Mouse (Mus musculus) cerebellum, adult 18-20 months (tissue): ENCODE data around the gene Rnf41.
A peak's percentile ranks its signal among the peaks of the same experiment; 100 is the strongest.

Source experiments
- DNase-seq, 2 experiments: peaks; one replicate each; pipeline ENCODE4 v3.0.0; 2021

Gene Rnf41

DNA sequence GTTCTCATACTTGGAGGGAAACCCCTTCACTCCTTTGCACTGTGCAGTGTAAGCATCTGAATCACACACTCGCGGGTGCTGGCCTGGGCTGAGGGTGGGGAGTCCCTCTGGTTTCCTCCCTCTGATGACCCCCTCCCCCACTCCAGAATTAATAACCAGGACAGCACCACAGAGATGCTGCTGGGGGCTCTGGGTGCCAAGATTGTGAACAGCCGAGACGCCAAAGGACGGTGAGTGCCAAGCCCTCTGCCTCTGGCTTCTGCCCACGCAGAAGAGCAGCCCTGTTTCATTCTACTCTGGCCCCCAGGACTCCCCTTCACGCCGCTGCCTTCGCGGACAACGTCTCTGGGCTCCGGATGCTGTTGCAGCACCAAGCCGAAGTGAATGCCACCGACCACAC lies 22.5 kb upstream of the Rnf41 start:
- DNase-seq, result peak in 1 of 2 experiments; percentile 26

DNA sequence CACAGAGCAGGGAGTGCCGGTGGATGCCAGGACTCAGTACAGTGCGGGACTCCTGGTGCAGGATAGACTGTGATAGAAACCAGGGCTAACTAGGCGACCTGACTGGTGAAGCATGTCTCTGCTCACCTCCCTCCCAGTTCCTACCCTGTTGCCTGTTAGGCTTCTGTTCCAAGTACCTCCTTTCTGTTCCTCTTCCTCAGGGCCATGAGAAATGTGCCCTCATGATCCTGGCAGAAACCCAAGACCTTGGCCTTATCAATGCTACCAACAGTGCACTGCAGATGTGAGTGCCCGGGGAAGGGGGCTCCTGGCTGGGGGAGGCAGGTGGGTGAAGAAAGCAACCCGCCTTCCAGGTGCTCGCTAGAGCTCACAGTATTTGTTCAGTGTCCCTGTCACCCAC lies 21.9 kb upstream of the Rnf41 start:
- no peak for DNase-seq

DNA sequence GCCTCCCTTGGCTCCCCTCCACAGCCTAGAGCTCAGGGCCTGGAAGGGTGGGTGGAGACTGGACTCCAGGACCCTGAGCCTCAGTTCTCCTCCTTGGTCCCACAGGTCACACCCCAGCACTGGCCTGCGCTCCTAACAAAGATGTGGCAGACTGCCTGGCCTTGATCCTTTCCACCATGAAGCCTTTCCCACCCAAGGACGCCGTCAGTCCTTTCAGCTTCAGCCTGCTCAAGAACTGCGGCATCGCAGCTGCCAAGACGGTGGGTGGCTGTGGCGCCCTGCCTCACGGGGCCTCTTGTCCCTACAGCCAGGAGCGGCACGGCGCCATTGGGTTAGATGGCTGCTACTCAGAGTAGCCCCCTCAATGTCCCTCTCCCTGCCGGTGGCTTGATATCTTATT lies 21.1 kb upstream of the Rnf41 start:
- DNase-seq, result no peak

DNA sequence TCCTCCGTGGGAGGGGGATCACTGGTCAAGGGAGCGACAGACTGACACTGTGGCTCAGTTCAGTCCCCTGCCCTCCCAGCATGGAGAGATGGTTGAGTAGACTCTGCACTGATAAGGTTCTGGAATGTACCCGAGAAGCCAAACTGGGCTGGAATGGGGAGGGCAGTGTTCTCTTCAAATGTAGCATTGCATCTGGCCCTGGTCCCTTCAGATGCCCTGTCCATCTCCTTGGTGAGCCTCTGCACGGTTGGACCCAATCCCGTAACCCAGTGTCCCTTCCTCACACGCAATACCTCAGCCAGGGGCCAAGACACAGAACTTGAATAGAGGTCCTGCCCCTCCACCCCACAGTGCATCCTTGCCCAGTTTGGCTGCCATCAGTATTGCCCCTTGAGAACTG lies 19.6 kb upstream of the Rnf41 start:
- DNase-seq, result no peak

DNA sequence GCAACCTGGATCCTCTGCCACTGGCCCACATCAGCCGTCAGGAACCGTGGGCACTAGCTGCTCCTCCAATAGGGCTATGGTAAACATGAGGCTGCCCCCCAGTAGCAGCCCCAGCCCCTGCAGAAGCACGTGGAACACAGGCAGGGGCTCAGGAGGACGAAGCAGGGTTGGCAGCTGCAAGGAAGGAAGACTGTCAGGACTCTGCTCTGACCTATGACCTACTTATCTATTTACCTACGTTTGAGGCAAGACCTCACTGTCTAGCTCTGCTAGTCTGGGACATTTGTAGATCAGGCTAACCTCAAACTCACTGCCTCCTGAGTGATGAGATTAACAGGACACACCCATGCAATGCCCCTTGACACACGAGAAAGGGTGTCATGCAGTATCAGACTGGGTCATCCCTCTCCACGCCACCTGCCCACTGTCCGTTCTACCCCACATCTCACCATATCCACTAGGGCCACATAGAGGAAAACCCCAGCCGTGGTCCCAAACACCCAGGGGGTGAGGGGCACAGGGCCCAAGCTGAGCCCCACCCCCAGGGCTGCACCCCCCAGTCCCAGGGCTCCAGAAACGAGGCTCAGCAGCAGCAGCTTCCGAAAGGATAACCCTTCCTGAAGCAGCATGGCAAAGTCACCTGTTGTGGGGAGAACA lies 15.3 kb upstream of the Rnf41 start:
- no peak for DNase-seq

DNA sequence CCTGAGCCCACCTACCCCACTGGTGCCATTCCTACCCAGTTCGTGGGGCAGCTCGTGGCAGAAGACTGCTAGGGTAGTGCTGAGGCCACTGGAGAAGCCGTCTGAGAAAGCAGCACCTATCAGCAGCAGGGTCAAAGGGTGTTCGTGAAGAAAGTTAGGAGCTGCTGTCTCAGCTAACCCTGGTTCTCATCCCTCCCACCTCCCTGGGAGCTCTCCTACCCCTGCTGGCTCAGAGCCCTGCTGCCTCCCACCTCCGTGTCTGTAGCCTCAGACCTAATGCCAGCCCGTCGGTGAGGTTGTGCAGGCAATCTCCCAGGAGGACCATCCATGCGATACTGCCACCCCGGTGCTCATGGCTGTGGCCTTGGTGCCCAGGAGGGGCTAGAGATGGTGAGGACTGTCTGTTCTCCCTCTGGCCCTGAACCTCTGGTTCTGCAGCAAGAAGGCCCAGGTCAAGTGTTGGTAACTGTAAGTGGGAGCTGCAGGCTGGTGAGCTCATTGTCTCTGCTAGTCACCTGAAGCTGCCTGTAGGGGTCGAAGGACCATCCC lies 14.7 kb upstream of the Rnf41 start:
- DNase-seq, result no peak

DNA sequence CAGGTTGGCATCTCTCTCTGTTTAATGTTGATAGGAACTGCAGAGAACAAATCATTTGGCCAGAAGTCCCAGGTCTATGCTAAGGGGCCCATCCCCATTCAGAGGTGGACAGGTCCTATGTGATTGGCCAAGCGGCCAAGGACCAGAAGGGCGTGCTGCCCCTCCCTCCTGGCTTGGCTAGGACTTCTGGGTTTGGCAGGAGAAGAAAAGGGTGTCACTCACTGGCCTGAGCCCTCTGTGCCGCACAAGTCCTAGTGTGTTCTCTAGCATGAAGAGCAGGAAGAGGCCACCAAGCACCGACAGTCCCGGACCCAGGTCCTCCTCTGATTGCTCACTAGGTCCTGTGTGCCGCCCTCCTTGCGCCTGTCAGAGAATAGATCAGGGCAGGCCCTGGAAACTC lies 14.0 kb upstream of the Rnf41 start:
- peak; percentile 59 to 68 for DNase-seq

DNA sequence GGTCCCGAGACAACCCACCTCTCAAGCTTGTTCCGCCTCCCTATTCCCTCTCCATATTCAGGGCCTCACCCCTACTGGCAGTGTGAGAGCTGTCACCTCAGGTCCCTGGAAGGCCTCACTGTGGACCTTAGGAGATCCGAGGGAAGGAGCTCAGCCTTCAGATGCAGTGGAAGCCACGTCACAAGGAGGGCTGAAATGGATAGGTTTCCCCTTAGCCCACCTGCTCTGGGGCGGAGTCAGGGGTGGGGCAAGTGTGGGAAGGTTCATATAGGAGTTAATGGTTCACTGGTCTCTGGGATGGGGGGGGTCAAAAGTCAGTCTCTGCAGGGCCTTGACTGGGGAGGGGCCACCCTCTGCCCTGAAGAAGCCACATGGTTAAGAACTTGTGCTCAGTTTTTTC lies 11.1 kb upstream of the Rnf41 start:
- no peak for DNase-seq

DNA sequence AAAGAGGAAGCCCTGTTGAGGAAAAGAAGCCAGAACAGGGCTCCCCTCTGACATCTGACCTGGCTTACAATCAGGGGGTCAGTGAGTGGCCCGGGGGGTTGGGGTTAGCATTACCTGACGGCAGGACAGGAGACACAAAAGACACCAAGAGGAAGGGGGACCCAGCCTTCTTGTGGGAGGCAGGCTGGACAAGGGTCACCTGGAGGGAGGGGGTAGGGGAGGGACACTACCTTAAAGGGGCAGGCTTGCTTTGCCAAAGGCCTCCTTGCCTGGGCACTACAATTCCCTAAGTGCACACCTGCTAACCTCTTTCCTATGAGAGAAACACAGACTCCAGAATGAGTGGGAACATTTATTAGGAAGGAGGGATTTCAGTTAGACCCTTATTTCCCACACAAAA lies 10.4 kb upstream of the Rnf41 start, which contains the start of gene Slc39a5:
TSS of gene Slc39a5 (minus strand) at position 174 of the 400 bp plus-strand sequence.
- DNase-seq, result no peak

DNA sequence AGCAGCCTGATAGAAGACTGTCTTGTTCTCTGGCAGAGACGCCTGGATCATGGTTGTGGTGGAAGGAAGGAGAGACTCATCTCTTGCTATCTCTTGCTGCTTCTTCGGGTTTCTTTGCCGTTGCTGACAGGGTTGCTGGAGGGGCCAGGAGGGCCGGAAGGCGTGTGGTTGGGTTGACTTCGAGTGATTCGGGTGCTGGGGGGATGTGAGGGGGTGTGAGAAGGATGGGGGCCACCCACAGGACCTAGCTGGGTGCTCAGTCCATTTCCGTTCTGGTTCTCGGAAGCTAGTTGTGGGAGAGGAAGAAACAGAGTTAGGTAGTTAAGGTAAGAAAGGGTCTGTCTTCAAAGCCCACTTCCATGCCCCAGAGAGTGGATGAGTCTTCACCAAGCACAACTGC lies 9.8 kb upstream of the Rnf41 start:
- DNase-seq, result no peak

DNA sequence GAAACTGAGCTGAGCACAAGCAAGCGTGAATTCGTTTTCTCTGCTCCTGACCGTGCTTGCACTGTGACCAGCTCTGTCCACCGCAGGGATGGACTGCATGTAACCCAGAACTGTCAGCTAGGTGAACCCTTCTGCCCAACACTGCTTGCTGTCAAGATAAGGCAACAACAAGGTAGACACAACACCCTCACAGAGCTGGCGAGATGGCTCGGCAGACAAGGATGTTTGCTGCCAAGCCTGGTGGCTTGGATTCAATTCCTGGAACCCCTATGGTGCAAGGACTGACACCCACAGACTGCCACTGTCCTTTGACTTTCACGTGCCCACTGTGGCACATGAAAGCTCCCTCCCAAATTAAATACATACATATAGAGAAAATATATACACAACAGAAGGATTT lies 7.5 kb upstream of the Rnf41 start:
- peak; percentile 77 for DNase-seq

DNA sequence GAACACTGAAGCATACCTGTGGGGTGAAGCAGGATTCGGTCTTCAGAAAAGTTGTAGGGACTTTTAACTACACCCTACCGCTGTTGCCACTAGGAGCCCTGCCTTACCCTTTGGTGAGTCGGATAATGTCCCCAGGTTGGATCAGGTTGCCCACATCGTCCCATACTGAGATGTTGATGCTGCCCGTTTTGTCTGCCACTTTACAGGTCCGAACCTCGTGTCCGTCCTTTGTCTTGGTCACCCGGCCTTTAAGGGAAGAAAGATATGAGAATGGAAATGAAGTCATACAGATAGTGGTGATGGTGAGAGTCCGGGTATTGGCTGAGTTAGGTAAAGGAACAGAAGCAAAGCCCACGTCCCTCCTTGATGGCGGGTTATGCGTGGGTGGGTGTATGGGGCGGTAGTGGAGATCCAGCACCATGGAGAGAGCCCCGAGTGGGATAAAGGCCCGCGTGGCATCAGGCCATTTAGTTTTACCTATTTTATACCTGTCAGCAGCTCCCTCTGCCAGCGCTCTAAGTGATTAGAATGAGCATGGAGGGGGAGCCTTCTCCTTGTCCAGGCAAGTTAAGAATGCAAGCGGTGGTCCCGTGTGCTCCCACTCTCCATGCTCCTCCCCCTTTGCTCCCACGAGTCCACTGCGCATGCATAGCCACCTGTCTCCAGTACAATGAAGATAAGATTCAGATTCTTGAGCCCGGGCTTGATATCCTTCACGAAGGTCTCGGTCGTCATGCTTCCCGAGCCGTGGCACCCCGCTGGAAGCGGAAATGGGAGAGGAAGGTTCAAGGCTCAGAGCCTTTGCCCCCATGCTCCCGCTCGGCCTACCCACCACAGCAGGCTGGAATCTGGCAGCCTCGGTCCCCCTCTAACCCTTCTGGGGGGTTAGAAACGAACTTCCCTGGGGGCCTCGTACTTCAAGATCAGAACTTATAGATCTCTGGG lies 2.6 kb upstream of the Rnf41 start:
- DNase-seq, result peak; percentile 46 to 58

DNA sequence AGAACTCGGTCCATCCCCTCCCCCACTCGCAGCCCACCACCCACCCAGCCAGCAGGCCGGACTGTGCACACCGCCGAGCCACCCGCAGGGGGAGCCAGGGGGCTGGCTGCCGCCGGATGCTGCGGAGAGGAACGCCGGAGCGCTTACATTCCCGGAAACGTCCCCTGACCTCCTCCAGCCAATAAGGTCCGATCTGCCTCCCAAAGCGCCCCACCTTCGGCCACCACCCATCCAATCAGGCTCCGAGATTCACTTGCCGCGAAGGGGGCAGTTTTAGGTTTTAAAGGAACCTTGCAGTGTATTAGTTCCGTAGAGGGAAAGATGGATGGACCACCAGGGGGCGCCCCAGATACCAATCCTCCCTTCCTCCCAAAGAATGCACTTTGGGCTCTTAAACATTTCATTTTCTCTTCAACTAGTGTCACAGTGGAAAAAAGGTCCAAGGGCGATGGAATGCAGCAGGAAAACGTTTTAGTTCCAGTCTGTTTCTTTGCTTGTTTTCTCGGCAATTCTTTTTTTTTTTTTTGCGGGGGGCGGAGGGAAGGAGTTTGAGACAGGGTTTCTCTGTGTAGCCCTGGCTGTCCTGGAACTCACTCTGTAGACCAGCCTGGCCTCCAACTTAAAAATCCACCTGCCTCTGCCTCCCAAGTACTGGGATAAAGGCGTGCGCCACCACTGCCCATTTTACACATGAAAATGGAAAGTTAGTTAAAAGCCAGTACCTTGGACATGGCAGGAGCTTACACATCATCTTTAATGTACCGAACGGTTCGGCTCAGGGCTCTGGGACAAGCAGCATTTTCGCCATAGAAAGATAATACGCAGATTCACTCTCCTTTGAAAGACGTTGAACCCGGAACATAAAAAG lies 1.5 kb upstream of the Rnf41 start:
- DNase-seq, result peak; percentile 97 to 98

DNA sequence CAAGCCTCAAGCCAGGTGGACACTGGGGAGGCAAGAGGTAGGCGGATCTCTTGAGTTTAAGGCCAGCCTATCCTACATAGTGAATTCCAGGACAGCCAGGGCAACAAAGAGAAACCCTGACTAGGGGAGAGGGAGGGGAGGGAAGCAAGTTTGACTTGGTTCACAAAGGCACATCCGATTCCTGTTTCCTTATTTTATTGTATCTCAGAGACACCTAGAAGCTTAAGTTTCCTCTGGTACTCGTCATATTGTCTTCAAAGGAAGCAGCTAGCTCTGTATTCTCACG lies 954 bp upstream of the Rnf41 start:
- DNase-seq, result no peak

DNA sequence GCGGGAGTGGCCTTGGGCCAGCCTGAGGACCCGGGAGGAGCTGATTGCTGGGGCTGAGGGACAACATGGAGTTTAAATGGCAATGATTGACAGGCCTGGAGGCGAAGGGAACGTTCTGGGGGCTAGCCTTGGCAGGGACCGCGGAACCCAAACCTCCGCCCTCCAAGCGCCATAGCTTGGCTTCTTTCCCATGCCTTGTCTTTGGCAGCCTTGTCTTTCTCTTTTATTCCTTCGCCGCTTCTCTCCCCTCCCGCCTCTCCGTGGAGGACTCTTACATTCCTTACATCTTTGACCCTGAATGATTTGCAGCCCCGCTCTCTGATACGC lies 561 bp downstream of the Rnf41 start:
- DNase-seq, result peak; percentile 45 to 48

DNA sequence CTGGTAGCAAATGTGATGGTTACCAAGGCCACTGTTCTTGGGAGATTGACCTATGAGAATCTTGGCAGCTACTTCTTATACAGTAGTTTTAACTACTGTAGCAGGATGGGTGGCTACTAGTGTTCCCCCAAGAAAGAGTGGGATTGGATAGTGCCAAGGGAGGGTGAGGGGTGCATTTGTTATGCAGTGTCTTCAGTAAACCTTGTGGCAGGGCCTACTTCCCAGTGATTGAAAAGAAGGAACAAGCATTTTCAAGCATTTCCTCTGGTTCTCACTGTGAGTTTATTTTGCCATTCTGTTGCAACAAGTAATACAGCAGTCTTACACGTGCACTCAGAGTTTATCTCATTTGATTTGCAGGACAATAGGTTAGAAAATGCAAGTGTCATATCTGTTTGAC lies 1.1 kb downstream of the Rnf41 start:
- DNase-seq, result no peak

DNA sequence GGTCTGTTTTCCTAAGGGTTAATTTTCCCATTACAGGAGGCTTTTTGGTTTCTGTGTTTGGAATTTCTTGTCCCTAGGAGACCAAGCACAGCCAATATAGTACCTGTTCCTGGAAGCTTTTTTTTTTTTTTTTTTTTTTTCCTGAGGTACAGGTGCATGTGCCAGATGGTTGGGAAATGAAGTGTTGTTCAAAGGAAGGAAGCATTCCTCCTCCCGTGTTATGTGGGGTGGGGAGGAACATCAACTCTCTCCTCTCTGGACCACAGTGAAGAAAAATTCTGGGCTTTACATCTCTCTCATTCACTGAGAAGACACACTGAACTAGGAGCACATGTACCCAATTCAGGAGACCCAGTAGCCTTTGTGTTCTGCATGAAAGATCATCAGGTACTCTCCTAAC lies 1.6 kb downstream of the Rnf41 start:
- DNase-seq, result peak; percentile 36 to 49

DNA sequence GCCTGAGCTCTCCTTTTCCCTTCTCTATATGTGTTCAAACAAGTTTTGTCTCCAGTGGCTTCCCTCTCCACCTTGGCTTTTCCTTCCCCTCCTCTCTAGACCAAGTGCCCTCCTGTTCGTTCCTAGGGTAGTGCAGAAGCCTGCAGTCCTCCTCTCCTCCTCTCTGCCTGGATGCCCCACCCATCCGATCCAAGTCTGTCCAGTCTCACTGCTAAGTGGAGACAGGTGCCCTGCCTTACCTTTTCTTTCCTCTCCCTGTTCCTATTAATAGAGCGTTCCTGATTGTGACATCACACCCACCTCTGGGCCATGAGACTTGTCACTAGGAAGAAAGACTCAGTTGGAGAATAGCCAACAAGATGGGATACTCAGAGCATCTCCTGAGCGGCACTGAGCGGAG lies 3.4 kb downstream of the Rnf41 start:
- DNase-seq, result no peak

DNA sequence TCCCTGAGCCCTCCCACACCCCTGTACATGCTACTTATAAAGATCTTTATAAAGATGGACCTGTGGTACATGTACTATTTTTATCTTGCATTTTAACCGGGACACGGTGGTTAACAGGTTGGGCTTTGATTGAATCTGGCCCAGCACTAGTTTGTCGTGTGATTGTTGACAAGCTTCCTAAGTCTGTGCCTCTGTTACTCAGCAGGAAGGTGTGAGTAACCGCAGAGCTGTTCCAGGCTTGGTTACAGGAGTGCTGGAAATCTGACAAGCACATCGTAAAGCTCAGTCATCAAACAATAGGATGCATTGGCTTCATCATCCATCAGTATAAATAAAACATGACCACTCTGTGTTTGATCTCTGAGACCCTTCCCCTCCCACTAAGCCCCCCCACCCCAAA lies 11.0 kb downstream of the Rnf41 start:
- DNase-seq, result peak; percentile 44 to 55

DNA sequence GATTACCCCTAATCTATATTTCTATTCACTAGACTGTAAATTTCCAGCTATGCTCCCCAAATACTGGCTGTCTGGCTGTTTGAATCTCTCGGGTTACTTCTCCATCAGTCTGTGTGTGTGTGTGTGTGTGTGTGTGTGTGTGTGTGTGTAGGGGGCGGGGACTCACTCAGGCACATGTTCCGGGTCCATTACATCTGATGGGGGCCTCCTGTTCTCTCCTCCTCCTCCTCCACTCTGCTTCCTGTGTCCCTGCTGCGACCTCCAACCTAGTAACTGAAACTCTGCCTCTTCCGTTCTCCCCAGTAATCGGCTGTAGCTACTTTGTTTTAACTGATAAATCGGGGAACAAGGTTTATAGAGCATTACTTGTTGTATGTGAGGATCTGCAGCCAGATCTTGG lies 13.1 kb downstream of the Rnf41 start:
- no peak for DNase-seq

DNA sequence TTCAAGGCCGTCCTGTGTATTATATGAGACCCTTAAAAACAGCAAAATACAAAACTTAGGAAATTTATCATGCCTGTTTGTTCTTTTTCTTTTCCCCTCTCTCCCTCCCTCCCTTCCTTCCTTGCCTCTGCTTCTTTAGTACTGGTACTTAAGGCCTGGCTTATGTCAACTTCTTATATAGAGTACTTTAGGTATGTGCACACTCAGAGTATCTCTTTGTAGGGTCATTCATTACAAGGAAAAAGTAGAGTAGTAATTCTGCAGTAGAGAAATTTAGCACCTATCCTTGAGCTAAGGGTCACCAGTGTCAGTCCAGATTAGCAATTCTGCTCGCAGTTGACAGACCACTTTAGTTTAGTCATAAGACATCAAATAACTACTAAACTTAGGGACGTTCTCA lies 13.8 kb downstream of the Rnf41 start:
- no peak for DNase-seq

DNA sequence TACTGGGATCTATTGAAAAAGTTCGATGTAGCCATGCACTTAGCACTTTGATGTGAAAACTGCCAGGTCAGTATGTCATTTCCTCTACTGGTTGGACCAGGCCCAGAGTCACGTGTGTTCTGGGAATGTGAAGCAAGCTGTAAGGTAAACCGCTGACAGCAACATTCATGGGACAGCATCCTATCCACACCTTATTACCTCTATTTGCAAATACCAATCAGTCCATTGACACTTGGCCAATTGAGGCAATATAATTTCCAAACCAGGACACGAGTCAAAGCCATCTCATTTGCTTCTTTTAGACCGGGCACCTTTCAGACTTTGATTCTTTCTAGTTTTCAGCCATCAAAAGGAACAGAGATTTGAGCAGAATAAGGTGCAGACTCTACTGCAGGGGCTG lies 17.6 kb downstream of the Rnf41 start:
- DNase-seq, result no peak

DNA sequence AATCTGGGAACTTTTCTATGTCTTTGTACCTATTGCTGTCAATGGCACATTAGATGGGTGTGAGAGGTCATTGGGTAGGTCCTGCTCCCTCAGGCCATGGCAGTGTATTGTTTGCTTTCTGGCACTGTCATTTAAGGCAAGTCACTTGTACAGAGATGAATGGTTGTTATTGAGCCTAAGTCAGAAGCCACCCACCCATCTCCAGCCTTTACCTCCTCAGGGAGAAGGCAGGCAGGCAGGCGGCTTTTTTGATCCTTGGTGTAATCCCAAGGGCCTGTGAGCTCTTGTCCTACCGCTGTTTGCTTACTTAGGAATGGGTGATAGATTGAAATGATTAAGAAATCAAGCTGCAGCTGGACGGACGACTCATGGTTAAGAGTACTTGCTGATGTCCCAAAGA lies 18.0 kb downstream of the Rnf41 start:
- DNase-seq, result no peak

DNA sequence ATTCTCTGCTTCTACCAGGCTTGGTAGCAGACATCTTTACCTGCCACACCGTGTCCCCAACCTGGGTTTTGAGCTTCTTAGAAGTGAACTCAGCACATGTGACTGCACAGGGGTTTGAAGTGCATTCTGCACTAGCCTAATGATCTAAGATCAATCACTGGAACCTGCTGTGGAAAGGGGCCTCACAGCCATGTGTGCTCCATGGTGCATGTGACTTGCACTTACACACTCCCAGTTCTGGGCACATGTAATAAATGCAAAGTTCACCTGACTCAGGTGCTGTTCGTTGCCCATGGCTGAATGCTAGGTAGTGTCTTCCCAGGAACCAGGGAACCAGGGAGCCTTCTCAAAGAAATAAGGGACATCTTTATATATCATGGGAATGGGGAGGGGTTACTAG lies 22.0 kb downstream of the Rnf41 start:
- DNase-seq, result no peak
